Mouse (Mus musculus) forebrain, postnatal 0 days (tissue): ENCODE results near the gene Fat1. TPM values are rescaled to one million over a fixed set of nuclear protein-coding genes. Genes with fewer than 3 reads are reported as not detected.

Source experiments
- ATAC-seq: fragments of 200-750 bp; cut with Nextera tagmentation; 2 replicates; pipeline ENCODE4 v1.8.0; 2017; ENCODE audit warnings: mild to moderate bottlenecking, moderate library complexity
- DNase-seq: peaks from one replicate; pipeline ENCODE4 v3.0.0-alpha.2; 2015
- H3K27ac ChIP-seq: fragments of 300-500 bp; sonication (generic); 2 replicates; pipeline ENCODE4 v1.5.1; 2014; ENCODE audit warnings: low read depth, mild to moderate bottlenecking, antibody characterized with exemption, low read length, moderate library complexity, mixed read lengths
- H3K27me3 ChIP-seq: fragments of 300-500 bp; sonication (generic); 2 replicates; pipeline ENCODE4 v1.6.1; 2014; ENCODE audit warnings: mild to moderate bottlenecking, low read length, mixed read lengths; ENCODE audit not compliant: insufficient read depth
- H3K36me3 ChIP-seq: fragments of 300-500 bp; sonication (generic); 2 replicates; pipeline ENCODE4 v1.6.1; 2014; ENCODE audit warnings: mild to moderate bottlenecking, moderate library complexity; ENCODE audit not compliant: insufficient read depth
- H3K4me1 ChIP-seq: fragments of 300-500 bp; sonication (generic); 2 replicates; pipeline ENCODE4 v1.6.1; 2014; ENCODE audit warnings: antibody characterized with exemption; ENCODE audit not compliant: insufficient read depth
- H3K4me2 ChIP-seq: fragments of 300-500 bp; sonication (generic); 2 replicates; pipeline ENCODE4 v1.6.1; 2014; ENCODE audit warnings: low read depth, mild to moderate bottlenecking, moderate library complexity
- H3K4me3 ChIP-seq: fragments of 300-500 bp; sonication (generic); 2 replicates; pipeline ENCODE4 v1.5.1; 2014; ENCODE audit warnings: low read depth, low read length, mixed read lengths
- H3K9ac ChIP-seq: fragments of 300-500 bp; sonication (generic); 2 replicates; pipeline ENCODE4 v1.6.1; 2014; ENCODE audit warnings: mild to moderate bottlenecking
- H3K9me3 ChIP-seq: fragments of 300-500 bp; sonication (generic); 2 replicates; pipeline ENCODE4 v1.6.1; 2016; ENCODE audit warnings: low read length
- CTCF ChIP-seq: sonication (generic); IDR thresholded peaks from 2 replicates; pipeline ENCODE4 v1.5.1; 2016; ENCODE audit warnings: antibody characterized with exemption, control low read depth, low read depth
- WGBS: fragments of 180-500 bp; shearing (Covaris S2); extraction: QIAGEN DNeasy Blood & Tissue Kit; methylation state at CpG from one replicate; pipeline ENCODE4 v1.1.7; 2014; 5-methylcytosine and 5-hydroxymethylcytosine counted together
- polyA plus RNA-seq: library from polyadenylated mRNA; unstranded; fragments of >200 nt; fragmentation: Nextera tagmentation; extraction: Ambion mirVana; gene quantifications from 2 replicates; pipeline ENCODE4 v1.2.1, GENCODE M21; 2015
- total RNA-seq: library from RNA; depleted of rRNA; stranded (reverse); fragments of >200 nt; gene quantifications from 2 replicates; pipeline ENCODE4 v1.2.3, GENCODE M21; 2014

Fat1 gene
- total and polyA plus RNA-seq, 2 experiments from 2014 or later, result 8.0 to 66.7 TPM

DNA sequence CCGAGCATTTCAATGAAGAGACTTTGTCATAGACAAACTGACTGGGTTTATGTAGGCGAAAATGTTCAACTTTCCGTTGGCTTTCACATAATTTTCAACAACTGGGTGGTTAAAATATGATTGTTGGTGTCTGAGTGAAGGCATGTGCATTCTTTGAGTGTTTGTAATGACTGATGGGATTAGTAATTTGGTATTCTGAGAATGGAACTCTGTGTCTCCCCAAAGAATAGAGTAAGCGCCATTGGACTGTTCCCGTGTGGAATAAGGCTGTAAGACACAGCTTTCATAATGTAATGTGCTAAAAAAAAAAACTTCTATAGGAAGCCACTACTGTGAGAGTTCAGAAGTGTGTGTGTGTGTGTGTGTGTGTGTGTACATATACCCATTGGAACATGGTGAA lies 84.0 kb downstream of the Fat1 start:
- no peak overlapping the region for H3K27ac ChIP-seq
- no peak overlapping the region for H3K9ac ChIP-seq
- WGBS, result 68% methylated on average over 5 of the region's 5 CpGs
- H3K4me2 ChIP-seq, result no peak overlapping the region
- H3K4me3 ChIP-seq, result no peak overlapping the region
- 0 out of 2 replicates have a peak, but pooled peaks cover 1% of the 10 kb centered on the region for H3K9me3 ChIP-seq
- DNase-seq, result no peak
- H3K4me1 ChIP-seq, result no peaks in the 10 kb centered on the region; the same call in 1 of the 2 replicates
- ATAC-seq, result no peak
- no peak for TF ChIP-seq CTCF
- H3K36me3 ChIP-seq, result peaks cover 13% of the 10 kb centered on the region
- no peaks in the 10 kb centered on the region for H3K27me3 ChIP-seq

- 86% methylated on average over 5 of the region's 5 CpGs for WGBS
- Histone ChIP-seq H3K4me1 (no peaks in the 10 kb centered on the region; the same call in 1 of the 2 replicates), H3K27ac (peak overlapping the region; percentile 57), H3K9ac (no peak overlapping the region), H3K36me3 (peaks cover 32% of the 10 kb centered on the region), H3K4me3 (no peak overlapping the region), H3K4me2 (no peak overlapping the region), H3K27me3 (no peaks in the 10 kb centered on the region), H3K9me3 (0 out of 2 replicates have a peak, but pooled peaks cover 8% of the 10 kb centered on the region)
- ATAC-seq (no peak), DNase-seq (no peak)
- TF ChIP-seq CTCF, result no peak
These were observed 85.9 kb downstream of the Fat1 start for GRCm38 (mm10) chr8:45021171-45021570.

DNA sequence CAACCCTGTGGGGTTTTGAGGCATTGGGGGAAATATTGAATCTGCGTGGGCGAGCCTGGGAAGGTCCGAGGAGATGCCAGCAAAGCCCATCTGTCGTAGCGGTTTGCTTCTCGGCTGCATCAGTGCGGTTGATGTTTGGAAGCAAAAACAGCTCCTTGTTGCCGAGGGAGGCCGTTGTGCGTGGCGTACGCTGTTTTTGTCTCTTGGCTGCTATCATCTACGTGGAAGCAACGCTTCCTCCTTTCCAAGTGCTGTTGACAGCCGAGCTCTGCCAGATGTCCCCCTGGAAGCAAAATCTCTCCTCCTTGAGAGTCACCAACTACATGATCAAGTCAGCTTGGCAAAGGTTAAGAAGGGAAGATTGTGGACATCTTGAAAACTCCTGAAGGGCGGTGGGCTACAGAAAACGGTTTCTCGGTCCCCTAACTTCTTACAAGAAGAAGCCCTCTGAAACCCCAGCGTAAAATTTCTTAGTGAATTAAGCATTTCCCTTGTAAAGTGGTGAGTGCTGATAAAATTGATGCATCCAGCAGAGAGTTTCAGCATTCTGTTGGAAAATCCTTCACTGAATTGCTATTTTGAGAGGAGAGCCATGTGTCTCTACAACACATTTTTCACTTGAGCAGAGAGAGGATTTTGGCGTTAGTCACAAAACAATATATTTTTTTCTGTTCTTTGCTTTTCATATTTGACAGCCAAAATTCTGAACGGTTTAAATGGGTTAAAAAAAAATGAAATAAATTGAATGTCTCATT lies 86.8 kb downstream of the Fat1 start:
- ATAC-seq (peak; percentile 90), DNase-seq (peak; percentile 77)
- Histone ChIP-seq H3K27ac (peak overlapping the region; percentile 57), H3K36me3 (peaks cover 38% of the 10 kb centered on the region), H3K4me2 (peak overlapping the region; percentile 21; the same call in 1 of the 2 replicates), H3K27me3 (no peaks in the 10 kb centered on the region), H3K4me1 (no peaks in the 10 kb centered on the region; the same call in 1 of the 2 replicates), H3K9ac (no peak overlapping the region), H3K9me3 (0 out of 2 replicates have a peak, but pooled peaks cover 8% of the 10 kb centered on the region), H3K4me3 (no peak overlapping the region)
- WGBS, result 66% methylated on average over 21 of the region's 21 CpGs
- no peak for TF ChIP-seq CTCF

DNA sequence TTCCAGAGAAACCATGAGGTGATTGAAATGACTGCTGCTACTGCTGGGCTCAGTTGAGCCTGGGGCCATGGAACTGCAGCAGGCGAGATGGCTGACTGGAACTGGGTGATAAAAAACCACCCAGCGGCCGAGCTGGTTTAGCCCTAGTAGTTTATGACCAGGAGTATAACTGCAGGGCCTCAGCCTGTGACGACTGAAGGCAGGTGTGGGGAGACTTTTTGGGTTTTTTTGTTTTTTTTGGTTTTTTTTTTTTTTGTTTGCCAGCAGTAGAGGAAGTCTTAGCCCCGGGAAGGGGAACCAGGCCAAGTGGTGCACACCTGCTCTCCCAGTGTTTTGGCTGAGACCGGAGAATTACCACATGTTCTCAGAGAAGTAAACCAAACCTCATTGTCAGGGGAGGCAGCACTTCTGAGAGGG lies 92.8 kb downstream of the Fat1 start:
- Histone ChIP-seq H3K4me1 (no peaks in the 10 kb centered on the region), H3K9me3 (0 out of 2 replicates have a peak, but pooled peaks cover 8% of the 10 kb centered on the region), H3K27ac (no peak overlapping the region), H3K27me3 (no peaks in the 10 kb centered on the region), H3K4me3 (no peak overlapping the region), H3K9ac (no peak overlapping the region), H3K36me3 (peaks cover 51% of the 10 kb centered on the region), H3K4me2 (no peak overlapping the region)
- no peak for TF ChIP-seq CTCF
- 80% methylated on average over 6 of the region's 6 CpGs for WGBS
- DNase-seq (no peak), ATAC-seq (no peak)

DNA sequence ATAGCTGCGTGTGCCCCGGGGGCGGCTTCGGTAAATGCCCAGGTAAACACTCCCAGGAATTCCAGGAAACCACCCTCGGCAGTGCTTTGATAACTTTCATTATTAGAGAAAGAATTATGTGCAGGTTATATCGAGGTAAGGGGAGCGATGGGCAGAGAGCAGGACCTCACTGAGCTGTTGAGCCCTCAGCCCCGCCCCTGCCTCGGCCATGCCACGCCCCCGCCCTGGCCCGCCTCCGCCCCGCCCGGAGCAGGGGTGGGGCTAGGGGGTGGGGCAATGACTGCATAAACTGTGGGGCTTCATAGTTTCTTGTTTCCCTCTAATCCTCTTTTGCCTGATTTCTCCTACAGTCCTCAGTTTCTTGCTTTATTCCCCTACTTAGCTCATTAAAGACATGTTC lies 103.1 kb downstream of the Fat1 start:
- 85% methylated on average over 15 of the region's 15 CpGs for WGBS
- Histone ChIP-seq H3K9me3 (0 out of 2 replicates have a peak, but pooled peaks cover 5% of the 10 kb centered on the region), H3K4me3 (no peak overlapping the region), H3K9ac (no peak overlapping the region), H3K4me2 (no peak overlapping the region), H3K27me3 (no peaks in the 10 kb centered on the region), H3K4me1 (no peaks in the 10 kb centered on the region), H3K27ac (no peak overlapping the region), H3K36me3 (peaks cover 63% of the 10 kb centered on the region)
- ATAC-seq (no peak), DNase-seq (no peak)
- TF ChIP-seq CTCF, result no peak

DNA sequence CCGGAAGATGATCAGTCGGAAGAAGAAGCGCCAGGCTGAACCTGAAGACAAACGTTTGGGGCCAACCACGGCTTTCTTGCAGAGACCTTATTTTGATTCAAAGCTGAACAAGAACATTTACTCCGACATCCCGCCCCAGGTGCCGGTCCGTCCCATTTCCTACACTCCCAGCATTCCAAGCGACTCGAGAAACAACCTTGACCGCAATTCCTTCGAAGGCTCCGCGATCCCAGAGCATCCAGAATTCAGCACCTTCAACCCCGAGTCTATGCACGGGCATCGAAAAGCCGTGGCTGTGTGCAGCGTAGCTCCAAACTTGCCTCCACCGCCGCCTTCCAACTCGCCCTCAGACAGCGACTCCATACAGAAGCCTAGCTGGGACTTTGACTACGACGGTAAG lies 108.9 kb downstream of the Fat1 start:
- H3K36me3 ChIP-seq, result peaks cover 39% of the 10 kb centered on the region
- no peak for DNase-seq
- no peaks in the 10 kb centered on the region for H3K4me1 ChIP-seq
- no peak for TF ChIP-seq CTCF
- no peak overlapping the region for H3K4me3 ChIP-seq
- H3K27ac ChIP-seq, result no peak overlapping the region
- no peak for ATAC-seq
- H3K4me2 ChIP-seq, result no peak overlapping the region
- no peak overlapping the region for H3K9ac ChIP-seq
- H3K27me3 ChIP-seq, result no peaks in the 10 kb centered on the region
- H3K9me3 ChIP-seq, result 0 out of 2 replicates have a peak, but pooled peaks cover 5% of the 10 kb centered on the region
- WGBS, result 96% methylated on average over 26 of the region's 26 CpGs

DNA sequence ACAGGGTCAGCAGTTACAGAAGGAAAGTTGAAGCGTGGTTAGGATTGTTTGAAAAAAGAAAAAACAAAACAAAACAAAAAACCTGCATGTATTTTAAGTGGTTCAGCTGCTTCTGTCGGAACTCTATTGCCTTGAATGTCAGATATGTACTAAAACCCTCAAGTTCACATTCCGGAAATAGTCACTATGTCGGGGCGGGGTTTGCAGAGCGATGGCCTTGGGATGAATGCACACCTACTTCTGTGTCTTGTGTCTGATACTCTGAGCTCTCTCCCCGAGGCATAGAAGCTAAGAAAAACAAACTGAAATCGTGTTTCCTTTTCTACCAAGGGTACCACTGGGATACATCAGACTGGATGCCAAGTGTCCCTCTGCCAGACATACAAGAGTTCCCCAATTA lies 115.2 kb downstream of the Fat1 start:
- Histone ChIP-seq H3K27me3 (no peaks in the 10 kb centered on the region), H3K4me1 (no peaks in the 10 kb centered on the region), H3K4me3 (no peak overlapping the region), H3K36me3 (peaks cover 17% of the 10 kb centered on the region; the same call in 1 of the 2 replicates), H3K4me2 (no peak overlapping the region), H3K9me3 (no peaks in the 10 kb centered on the region), H3K27ac (no peak overlapping the region), H3K9ac (no peak overlapping the region)
- ATAC-seq (no peak), DNase-seq (no peak)
- no peak for TF ChIP-seq CTCF
- 85% methylated on average over 8 of the region's 8 CpGs for WGBS
